Mouse (Mus musculus) mouse trophoblast stem cell (cell line): ENCODE measurements around the gene Paqr5.

Source experiments
- in situ Hi-C, 2 experiments: fragments of 300-500 bp; cut with MseI, MboI; formaldehyde crosslinking; loops; 2 replicates in 1 of 2; 3 replicates in 1 of 2; pipeline ENCODE4 v1.15.1; 2025

The Paqr5 gene

DNA sequence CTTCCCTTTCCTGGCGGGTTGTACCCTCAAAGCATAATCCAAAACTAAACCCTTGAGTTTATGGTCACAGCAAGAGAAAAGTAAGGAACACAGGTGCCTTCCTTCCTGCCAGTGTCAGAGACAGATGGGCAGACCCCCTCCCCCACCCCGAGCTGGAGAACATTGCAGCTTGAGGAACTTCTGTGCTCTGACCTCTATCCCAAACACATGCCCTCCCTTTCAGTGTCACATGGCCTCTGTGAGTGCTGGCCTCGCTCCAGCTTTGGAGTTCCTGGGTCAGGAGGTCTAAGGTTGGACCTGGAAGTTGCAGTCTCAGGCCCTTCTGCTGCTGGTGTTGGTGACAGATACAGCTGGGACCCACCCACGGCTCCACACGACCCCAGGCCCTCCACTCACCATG, 65.9 kb downstream of the Paqr5 start:
- in situ Hi-C loops, result no loop called here

DNA sequence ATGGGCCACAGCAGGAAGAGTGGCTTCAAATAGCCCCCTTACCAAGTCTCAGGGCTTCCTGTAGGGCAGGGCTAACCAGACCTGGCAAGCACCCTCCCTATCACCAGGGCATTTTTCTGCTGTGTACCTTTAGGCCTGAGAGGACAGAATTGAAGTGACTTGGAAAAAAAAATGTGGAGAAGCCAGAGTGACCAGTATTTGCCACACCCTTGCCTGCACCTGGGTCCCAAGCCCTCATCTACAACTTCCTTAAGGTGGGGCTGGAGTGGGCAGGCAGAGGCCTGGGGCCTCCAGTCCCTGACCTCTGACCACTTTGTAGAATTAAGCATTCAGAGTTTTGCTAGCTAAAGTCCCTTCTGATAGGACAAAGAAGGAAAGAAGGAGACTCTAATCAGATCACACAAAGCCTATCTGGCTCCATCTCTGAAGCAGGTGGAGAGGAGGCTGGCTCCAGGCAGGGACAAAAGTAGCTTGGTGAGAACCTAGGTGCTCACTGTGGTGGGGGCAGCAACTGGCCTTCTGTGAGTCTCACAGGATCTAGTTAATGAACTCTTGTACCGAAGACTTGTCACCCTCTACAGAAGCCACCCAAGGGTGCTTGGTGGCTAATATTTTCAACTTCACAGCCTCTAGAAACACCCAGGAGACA, 66.6 kb downstream of the Paqr5 start:
- in situ Hi-C loops, result no loop called here

DNA sequence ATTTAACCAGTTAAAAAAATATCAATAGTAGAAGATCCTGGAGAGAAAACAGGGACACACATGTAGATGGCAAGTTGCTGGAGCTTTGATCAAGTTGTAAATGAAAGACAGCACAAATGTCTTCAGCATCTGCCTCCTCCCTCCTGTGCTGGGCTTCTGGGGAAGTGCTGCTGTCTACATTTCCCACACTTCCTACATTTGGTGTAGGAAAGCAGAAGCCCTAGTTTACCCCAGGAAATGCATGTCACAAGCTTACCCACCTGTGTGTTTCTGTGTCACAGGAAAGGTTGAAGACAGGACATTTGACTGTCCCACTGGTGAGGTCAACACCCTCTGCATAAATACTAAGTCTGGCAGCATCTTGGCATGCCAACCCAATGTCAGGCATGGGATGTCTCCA, 71.9 kb downstream of the Paqr5 start:
- in situ Hi-C loops, result no loop called here

DNA sequence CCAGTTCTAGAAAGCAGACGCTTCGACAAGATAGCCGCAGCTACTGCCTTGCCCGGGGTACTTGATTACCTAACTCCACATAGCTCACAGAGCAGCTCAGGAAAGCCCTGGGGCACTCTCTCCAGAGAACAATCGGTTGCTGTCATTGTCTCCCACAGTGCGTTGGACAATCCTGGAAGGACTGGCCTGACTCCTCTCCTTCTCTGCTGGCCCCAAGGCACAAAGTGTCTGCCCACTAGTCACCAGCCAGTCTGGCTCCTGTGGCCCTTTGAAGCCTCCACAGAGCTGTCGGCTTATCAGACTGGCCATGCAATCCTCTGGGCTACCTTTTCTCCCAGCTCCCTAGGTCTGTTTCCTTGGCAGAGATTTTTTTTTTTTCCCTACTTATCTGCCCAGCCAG, 74.4 kb downstream of the Paqr5 start:
- in situ Hi-C loops, result no loop called here

DNA sequence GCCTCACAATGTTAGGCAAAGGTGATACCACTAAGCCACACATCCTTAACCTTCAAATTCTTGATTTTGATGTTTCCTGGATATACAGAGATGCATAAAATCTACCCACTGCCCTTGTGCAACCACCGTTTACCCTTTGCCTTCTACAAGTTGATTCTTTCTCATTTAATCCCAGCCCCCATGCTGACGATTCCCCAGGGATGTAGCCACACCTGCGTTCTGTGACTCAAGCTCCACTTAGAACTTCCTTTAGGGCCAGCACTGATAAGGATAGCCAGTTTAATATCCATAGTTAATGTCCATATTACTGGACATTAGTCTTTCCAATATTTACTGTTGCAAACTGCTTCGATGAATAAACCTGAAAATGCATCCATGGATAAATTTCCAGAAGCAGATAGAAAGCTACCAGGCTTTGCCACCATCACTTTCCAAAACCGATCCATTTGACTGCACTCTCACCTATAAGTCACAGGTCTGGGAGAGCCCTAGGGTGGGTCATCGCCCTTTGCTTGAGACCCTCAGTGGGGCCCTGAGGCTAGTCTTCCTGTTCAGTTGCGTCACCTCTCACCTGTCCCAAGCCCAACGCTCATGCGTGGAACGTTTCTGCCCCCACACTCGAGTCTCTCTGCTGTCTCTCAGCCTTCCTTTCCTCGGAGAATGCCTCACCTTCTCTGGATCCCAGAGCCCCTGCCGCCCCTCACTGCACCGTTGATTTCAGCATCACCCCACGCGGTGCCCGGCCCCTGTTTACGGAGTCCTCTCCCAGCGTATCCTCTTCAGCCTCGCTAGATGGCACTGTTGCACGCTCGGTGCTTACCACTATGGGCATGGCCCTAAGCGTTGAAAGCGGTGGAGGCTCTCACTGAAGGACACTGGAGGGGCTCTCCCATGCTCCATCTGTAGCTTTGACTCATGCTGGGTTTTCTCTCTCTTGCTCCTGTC, 79.0 kb downstream of the Paqr5 start:
- in situ Hi-C loops, result no loop called here

DNA sequence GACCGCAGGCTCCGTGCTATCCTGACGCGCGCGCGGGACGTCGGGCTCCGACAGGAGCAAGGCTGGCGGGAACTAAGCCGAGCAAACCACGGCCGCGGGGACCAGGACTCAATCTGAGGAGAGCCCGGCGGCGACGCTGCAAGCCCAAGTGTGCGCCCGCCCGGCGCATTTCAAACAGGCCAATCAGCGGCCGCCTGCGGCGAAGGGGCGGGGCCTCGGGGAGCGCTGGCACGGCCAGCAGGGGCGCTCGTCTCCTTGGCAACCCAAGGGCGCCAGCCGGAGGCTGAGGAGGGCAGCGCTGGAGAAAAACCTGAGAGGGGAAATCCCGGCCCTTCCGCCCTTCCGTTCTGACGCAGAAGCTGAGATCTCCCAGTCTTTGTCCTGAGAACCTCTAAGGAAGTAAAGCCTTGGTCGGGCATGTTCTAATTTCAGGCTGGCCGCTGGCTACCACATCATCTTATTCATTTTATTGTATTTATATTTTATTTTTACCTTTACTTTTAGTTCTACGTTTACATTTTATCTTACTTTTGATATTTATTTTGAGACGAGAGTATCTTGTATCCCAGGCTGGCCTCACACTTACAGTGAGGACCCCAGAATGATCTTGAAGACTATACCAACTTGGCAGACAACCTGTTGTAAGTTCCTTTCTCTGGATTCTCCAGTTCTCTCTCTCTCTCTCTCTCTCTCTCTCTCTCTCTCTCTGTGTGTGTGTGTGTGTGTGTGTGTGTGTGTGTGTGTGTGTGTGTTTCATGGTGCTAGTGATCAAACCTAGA, 79.8 kb downstream of the Paqr5 start, which contains the start of gene Kif23:
Gene Kif23, minus strand, starts transcription at position 152 of the 779 bp plus-strand sequence.
- in situ Hi-C loops, result no loop called here

DNA sequence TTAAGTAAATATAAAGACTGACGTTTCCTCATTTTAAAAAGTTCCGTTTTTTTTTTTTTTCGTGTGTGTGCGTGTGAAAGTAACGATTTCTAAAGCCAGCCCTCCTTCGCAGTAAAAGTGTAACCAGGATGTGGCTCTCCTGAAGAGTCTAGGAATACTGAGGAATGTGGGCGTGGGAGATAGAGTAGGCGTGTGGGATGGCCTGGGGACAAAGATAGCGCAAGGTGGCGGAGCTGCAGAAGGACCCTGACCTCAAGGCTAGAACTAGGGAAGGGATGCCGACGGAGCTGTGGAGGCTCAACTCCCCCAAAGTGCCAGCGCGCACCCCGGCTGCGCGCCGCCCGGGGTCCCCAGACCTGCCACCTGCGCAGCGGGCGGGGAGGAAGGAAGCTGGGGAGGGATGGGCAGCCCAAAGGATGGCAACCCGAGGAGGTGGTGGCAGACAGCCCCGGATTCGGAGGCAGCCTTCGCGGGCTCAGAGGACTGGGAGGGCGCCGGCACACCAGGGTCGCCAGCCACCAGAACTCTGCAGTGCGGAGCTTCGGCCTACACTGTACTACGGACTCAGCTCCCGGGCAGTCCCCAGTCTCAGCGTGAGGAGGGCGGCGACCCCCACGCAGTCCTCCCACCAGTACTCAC, 80.6 kb downstream of the Paqr5 start:
- in situ Hi-C loops, result no loop called here

DNA sequence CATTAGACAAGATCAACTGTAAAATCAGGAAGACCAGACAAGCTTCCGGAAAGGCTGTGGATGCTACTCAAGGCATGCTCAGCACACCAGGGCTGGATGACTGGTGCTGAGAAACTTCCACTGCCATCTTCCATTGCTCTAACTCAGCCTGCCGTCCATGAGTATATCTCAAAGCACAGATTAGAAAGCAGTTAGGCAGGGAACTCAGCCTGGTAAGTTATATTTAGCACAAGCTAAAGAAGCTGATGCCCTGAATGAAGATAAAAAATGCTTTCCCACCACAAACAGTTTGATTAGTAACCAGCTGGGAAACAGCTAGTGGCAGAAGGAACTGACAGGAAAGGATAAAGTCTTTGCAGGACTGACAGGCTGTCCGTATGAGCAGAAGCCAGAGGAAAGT, 85.6 kb downstream of the Paqr5 start:
- in situ Hi-C loops, result no loop called here

DNA sequence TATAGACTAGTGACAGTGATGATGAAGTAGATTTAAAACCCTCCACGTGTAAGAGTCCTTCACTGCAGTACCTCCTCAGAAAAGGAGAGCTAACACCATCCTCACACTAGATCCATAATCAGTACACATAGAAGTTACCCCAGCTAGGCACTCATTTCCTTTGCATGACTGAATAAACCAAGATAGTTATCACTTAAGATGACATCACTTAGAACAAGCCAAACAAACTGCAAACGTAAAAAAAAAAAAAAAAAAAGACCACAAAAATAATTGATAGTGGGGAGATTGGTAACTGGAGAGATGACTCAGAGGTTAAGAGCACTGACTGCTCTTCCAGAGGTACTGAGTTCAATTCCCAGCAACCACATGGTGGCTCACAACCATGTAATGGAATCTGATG, 93.3 kb downstream of the Paqr5 start:
- in situ Hi-C loops, result no loop called here

DNA sequence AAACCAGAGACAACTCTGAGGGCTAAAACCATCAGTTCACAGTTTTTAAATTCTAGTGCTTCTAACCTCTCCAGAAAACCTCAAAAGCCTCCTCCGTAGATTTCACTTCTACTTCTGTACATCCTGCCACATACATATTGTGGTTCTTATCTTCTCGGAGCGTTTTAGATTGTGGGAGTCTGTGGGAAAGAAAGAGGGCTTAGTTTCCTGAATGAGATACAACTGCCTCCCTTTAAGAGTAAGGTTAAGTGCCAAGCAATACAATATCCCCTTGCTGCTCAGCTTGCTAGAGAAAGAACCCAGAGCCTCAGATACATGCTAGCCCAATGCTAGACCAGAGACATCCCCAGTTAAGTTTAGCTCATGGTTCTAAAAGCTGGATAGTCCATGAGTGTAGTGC, 94.6 kb downstream of the Paqr5 start:
- in situ Hi-C loops, result no loop called here

DNA sequence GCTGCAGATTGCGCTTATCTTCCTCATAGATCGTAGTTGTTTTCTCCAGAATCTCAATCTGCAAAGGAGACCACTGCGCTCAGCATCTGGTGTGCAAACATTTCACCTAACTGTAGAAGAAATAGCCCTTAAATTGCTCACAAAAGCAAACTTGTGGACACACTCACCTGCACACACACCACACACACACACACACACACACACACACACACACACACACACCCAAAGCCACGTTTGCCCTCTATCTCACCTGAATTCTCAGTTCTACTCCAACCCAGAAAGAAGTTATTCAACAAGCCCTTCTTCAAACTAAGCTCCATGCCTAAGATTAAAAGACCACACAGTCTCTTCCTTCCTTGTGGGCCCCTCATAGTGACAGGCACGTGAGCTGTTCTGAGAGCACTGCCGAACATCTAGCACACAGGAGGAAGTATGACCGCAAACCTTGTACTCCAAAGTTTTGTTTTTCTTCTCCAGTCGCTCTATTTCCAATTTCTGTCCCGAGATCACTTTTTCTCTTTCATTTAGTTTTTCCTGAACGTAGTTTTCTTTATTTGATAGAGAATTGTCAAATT, 101.5 kb downstream of the Paqr5 start:
- in situ Hi-C loops, result no loop called here

DNA sequence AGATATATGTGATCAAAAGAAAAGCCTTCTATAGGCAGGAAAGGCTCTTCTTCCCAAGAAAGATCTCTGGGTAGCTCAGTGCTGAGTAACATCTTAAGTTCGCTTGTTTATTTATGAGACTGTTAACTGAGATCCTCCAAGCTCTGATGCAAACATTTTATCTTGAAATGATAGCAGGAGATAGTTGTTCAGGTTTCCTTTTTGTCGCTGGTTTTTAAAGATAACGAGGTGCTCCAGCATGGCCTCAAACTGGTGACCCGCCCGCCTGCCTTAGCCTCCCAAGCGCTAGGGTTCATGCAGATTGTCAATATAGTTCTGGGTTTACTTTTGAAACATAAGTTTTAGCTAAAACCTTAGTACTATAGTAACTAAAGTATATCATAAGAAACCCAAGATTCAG, 106.3 kb downstream of the Paqr5 start:
- in situ Hi-C loops, result no loop called here

DNA sequence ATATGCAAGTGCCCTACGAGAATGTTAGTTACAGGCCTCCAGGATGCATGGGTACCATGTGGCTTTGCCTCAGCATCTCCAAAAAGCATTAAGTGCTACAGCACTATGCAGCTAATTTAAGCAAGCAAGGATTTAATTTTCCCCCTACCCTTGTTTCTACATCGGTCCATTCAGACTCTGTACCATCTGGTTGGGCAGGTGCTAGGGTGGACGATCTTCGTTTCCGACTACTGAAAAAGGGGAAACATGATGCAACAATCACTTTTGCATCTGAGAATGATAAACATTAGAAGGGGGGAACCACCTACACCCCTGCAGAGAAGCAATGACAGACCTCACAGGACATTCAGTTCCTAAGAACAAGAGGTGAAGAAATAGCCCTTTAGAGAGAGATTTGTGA, 107.2 kb downstream of the Paqr5 start:
- in situ Hi-C loops, result no loop called here

DNA sequence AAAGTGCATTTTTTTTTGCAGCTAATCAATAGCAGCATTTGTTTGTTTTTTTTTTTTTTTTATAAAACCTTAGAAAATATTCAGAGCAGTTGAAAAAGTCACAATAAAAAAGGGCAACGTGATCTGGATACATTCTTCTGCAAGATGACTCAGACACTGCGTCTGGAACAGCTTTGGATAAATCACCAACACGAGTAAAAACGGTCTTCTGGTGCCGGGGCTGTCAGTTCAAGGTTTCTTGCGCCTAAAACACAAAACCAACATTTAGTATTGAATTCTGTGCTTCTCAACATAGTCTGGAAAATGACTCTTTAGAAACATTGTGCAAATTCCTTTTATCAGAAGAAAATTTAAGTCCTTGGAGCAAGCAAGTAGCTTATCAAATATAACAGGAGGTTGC, 109.2 kb downstream of the Paqr5 start:
- in situ Hi-C loops, result no loop called here

DNA sequence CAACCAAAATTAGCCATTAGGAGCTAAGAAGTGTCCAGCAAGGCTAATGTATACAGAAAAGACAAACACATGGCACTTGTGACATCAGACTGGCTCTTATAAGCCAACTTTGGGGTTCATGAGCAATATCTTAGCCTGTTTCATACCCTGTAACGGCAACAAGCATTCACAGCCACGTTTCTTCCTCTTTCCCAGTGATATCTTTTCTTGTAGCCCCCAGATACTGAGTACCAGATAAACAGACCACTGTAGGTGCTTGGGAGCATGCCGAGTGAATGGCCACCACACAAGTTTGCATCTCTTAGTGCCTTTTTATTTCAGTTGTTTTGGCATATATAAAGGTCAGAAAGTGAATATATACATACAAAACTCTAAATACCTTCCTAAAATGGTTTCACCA, 109.7 kb downstream of the Paqr5 start:
- in situ Hi-C loops, result no loop called here

DNA sequence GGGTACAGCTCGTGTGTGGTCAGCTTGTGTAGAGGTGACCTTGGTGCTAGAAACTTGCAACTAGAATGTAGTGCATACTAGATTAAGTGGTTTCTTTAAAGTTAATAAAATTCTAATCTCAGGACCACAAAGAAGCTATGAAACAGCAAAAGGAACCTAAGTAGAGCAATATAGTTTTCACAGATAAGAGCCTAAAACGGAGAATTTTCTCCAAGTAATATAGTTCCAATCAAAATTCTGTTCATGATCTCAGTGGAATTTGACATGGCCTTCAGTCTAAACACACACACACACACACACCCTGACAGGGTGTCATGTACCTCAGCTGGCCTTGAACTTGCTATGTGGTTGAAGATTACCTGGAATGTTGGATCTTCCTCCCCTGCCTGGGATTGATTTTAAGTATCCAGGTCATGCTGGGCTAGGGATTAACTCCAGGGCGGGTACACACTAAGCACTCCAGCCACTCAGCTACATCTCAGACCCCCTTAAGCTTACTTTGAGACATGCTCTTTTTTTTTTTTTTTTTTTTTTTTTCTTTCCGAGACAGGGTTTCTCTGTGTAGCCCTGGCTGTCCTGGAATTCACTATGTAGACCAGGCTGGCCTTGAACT, 111.2 kb downstream of the Paqr5 start:
- in situ Hi-C loops, result no loop called here

DNA sequence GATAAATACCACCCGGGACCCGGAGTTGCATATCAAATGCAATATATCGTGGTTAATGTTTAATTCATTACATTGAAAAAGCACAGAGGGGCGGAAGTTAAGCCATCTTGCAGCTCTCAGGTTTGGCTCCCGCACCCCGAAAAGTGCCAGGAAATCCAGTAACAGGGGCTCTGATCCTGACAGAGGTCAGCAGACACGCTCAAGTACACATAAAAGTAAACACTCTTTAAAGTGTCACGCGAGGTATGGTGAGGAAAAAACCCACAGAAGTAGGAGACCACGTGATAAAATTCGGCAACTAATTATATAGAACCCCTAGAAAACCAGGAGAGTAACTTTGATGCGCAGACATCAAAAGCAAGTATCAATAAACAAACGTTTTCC, 111.7 kb downstream of the Paqr5 start:
- in situ Hi-C loops, result no loop called here

DNA sequence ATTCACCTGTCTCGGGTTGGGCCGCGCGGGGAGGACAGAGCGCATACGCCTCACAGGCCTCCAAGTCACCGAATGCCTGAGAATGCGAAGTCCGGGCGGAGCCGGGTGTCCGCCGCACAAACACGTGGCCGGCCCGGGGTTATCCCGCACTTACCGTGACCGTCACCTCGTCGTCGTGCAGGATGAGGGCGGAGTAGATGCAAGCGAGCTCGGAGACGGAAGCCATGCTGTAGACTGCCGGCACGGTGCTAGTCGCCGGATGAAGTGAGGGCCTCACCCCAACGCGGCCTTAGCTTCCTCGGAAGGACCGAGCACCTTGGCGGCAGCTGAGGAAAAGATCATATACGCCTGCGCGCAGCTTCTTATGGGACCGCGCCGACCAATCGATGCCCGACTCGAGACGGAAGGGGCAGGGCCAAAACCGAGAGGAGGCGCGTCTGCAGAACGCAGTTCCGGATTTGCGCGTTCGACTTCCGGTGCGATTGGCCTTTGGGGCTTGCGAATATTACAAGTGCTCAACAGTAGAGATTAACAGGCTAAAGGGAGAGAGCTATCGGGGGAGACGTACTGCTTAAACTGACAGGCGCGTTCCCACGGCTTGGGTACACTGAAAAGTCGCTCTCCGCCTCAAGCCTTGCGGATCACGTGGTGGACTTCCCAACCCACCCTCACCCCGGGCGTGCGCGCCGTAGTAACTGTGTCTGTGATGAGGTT, 112.3 kb downstream of the Paqr5 start, which contains the start of gene Rplp1:
Gene Rplp1, minus strand, starts transcription at position 340 of the 714 bp plus-strand sequence.
- in situ Hi-C loops, result no loop called here

DNA sequence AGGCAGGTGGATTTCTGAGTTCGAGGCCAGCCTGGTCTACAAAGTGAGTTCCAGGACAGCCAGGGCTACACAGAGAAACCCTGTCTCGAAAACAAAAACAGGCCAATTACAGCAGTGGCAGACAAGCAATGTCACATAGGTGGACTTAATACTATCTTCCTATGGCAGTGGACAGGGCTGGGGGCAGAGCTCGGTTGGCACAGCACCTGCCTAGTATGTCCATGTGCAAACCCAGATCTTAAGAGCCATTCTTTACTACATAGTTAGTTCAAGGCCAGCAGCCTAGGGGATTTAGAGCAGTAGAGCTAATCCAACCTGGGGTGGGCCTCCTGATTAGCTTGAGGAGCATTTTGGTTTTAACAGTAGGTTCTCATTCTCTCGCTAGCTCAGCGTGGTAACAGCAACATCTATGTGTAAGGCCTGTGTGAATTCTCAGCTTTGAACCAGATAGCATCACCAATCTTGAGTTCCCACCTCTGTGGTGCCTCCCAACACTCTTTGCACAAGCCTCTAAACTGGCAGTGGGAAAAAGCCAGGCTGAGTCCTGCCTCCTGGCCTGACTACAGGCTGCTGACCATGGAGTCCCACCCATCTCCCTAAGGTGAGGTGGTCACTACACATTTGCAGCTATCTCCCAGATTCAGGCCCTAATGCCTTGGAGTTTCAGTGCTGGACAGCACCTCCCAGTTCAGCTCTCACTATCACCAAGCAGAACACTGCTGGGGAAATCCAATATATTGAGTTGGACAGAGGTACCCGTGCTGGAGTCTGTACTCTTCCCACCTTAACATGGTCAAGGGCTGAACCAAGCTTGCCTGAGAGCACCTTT, 115.1 kb downstream of the Paqr5 start:
- in situ Hi-C loops, result no loop called here
